Mouse (Mus musculus) frontal cortex, adult (tissue): Measurements from ENCODE around the gene Prss12.
A peak's percentile ranks its signal among the peaks of the same experiment; 100 is the strongest.

Experiments used
- ATAC-seq: cut with Nextera tagmentation; 2 replicates; pipeline ENCODE4 v1.9.2; 2017; ENCODE audit warnings: mild to moderate bottlenecking, moderate library complexity, mixed read lengths; ENCODE audit not compliant: low TSS enrichment

The Prss12 gene

DNA sequence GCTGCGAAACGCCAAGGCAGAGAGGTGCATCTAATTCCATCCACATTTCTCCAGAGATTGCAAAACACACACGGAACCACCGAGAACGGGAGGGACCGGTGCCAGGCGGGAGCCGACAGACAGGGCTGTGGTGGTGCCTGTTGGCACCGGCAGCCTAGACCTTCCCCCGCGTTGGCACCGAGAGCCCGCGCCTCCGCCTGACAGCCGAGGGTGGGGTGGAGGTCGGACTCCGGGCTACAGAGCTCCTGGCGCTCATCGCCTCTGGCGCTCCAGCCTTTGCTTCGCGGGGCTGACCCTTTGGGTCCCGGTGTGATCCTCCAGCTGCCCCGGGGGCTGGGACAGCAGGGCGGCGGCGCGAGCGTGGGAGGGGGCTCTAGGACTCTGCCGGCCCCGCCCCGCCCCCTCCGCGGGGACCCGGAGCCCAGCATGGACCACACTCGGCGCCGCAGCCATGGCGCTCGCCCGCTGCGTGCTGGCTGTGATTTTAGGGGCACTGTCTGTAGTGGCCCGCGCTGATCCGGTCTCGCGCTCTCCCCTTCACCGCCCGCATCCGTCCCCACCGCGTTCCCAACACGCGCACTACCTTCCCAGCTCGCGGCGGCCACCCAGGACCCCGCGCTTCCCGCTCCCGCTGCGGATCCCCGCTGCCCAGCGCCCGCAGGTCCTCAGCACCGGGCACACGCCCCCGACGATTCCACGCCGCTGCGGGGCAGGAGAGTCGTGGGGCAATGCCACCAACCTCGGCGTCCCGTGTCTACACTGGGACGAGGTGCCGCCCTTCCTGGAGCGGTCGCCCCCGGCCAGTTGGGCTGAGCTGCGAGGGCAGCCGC lies at the start of gene Prss12:
Prss12 (plus strand) TSS at position 206 of the 830 bp plus-strand sequence.
- ATAC-seq: peak; percentile 76

DNA sequence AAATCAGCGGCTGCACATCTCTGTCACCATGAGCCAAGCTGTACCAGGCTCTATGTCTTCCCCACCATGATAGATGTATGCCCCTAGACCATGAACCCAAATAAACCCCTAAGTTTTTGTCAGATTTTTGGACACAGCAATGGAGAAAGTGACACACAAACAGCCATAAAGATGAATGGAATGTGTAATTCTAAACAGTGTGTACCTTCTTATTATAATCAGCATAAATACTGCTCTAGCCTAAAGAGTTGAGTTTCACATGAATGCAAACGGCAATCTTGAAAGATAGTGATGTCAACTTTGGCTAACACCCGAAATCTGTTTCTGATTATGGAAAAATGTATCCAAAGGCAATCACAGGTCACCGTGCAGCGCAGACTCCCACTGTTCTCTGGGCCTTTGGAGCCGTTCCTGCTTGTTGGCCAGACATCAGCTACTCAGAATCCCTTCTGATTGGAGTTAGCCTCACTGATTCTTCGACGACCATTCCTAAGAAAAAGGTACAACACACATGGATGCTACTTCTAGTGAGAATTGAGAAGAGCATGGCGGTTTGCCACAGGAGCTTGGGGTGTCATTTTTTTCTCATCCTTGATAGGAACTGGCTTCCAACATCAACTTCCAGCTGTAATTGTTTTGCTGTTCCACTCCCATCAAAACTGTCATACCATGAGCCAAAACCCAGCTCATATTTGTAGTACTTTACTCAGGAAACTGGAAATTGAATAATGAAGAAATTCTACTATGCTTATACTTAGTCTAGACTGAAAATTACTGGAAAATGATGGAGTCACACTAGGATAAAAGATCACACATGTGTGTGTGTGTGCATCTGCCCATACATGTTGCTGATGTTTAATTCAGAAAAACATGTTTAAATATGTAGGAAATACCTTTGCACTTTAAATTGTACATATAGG lies 48.9 kb upstream of the Prss12 start:
- no peak for ATAC-seq

DNA sequence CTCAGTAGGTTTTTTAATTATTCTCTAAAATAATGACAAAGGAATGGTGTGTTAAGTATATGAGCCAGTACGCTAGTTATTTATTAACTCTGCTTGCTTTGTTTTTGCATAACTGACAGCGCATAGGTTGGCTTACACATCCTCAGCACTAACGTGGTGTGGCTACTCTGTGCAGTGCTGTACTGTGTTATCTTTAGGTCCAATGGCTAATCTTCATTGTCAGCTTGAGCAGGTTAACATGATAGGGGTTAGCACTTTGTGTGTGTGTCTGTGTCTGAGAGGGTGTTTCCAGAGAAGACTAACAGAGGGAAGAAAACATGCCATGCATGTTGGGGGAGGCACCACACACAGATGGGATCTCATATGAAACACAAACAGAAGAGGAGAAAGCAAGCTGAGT lies 41.8 kb upstream of the Prss12 start:
- no peak for ATAC-seq

DNA sequence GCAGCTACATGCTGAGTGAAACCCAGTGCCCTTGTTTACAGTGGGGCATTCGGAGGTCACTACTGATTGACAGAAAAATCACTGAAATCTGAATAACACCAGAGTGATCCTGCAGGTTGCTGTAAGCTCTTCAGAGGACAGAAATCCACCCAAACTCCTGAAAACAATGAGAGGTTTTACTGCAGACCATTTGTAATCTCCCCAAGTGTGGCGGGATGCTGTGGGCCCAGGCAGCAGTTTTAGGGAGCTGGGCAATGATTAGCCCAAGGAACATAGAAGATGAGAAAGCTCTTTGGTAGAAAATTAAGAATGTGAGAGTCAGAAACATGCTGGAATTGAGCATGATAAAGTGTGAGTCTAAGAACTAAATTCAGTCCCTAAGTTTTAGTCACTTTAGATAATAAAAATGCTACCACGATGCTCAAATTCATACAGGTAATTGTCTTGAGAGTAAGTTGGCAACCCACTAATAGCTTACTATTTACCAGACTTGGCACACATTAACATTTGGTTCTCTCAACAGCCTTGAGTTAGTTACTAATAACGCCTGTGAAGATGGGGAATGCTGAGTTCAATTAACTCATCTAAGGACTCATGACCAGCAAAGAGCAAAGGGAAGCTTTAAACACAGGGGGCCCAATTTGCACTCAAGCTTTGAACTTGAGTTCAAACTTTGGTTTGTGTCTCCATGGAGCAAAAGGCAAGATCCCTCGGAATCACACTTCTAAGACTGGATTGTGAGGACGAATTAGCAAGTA lies 34.7 kb upstream of the Prss12 start:
- no peak for ATAC-seq

DNA sequence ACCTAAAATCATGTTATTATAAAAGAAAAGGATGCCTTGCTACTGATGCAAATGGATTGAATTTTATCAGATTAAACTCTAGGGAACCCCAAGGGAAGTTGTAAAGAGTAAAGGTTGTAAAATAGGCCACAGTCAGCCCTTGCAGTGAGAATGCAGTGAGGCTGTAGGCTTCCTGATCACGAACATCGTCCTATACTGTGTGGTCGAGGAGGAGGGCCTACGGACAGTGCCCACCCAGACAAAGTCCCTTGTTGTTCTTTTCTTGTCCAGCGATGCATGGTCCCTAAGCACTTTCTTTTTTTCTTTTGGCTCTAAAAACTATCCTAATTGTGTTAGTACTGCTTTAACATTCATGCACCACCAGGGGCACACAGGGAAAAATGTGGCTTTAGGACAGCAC lies 33.5 kb upstream of the Prss12 start:
- no peak for ATAC-seq

DNA sequence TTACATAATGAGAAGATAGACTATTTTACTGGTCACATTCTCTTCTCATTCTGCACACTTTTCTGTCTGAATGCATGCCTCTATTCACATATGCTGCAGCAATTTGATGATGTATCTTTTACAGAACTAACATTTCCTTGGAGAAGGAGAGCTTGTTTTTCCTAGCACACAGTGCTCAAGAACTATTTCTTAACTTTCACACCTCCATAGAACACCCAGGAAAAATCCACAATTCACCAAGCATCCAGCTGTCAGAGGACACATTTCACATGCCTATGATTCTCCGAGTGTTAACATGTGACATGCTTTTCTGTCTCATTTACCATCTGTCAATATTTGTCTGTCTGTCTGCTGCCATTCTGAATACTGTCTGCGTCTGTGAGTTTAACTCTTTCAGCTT lies 21.1 kb upstream of the Prss12 start:
- peak; percentile 99 for ATAC-seq

DNA sequence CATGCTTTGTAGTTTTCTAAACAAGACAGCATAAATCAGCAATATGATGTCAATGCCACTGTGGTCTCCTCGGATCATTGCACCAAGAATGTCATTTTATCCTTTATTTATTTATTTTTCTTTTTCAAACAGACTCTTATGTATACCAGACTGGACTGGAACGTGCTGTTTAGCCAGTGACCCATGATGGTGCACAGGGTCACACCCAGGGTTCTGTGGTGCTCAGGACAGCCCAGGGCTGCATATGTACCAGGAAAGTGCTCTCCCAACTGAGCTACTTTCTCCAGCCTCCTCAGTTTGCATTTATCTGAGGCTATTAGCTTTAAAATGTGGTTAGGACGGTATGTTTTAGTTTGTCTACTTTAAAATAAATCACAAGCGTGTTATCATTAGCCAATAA lies 18.7 kb upstream of the Prss12 start:
- no peak for ATAC-seq

DNA sequence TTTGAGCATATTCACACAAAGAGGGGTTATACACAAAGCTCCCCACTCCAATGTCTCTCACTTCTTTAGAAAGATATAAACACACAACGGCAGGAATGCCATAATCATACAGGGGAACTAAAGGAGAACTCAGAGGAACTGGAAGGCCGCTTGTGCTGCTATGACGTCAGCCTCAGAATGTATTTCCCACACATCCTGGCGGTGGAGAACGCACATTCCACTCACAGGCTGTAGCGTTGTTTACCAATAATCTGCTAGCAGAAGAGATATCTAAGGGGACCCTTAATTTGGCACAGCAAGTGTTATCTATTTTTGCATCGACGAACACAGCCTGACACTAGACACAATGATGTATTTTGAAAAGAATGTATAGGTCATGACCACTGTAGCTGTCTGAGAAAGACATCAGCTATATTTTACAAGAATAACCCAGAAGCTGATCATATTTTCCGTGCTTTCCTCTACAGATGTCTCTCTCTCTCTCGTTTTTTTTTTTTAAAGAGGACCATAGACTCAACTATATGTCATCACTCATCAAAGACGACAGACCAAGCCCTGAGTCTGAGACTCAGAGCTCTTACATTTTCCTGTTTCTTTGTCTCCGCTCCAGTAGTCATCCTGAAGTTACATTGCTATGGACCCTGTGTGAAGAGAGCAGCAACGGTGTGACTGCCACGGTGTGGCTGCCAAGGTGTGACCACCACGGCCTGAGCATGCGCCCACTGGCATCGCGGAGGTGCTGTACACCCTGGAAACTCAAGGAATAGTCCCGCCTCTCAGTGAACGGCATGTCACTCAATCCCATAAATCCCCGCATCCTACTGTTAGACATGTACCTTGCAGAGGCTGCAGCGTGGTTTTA lies 16.9 kb upstream of the Prss12 start:
- ATAC-seq: no peak

DNA sequence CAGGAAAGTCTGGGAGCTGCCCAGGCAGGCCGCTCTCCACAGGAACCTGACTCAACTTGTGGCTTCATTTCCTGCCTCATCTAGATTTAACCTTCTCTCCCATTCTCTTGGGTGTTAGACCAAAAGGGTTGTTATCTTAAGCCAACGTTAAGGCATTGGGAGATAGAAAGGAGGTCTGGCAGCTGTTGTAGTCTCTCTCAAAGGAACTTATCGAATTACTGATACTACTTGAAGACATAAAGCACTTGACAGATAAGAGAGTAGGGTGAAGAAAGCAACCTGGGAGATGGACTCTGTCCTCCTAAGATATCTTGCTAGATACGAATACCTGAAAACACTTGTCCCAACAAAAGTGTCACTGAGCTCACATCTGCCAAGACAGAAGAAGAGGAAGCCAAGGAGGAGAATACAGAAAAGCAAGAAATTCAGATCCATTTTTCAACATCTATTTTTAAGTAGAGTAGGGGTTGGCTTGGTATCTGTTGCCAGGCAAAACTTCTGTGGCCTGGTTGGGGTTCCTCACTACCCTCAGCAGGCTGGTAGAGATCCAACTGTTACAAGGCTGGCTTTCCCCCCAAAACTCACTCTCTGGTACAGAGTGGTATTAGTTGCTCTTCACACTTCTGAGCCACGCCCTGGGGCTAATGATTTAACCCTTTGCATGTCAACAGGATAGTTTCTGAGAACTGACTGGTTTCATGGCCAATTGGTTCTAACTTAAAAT lies 14.6 kb upstream of the Prss12 start:
- no peak for ATAC-seq

DNA sequence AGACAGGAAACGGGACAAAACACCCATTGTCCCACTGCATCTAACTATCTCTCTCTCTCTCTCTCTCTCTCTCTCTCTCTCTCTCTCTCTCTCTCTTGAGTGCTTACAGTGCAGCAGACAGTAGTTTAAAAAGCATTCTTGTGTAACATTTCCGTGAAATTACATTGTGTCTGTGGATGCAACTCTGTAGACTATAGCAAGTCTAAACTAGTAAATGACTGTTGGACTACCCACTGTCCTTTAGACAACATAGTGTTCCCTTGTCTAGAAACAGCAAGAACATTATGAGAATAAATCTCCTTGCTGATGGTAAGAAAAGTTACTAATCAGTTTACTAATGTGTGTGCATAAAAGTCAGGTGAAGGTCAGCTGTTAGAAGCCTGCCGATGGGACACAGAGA lies 13.4 kb upstream of the Prss12 start:
- no peak for ATAC-seq

DNA sequence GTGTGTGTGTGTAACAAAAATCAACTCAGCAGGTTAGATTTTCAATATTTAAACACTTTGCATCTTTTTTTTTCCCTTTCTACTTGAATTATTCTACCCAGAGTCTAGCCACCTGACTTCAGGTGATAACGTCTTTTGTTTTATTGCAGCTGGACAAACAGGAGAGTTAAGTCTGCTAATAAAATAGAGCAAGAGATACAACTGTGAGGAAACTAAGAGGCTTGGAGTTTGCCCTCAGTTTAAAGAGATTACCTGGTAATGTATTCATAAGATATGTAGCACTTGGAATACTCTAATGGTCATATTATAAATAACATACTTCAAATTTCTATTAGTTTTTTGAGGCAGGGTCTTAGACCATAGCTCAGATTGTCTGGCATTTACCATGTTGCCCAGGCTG lies 9.1 kb upstream of the Prss12 start:
- ATAC-seq: no peak

DNA sequence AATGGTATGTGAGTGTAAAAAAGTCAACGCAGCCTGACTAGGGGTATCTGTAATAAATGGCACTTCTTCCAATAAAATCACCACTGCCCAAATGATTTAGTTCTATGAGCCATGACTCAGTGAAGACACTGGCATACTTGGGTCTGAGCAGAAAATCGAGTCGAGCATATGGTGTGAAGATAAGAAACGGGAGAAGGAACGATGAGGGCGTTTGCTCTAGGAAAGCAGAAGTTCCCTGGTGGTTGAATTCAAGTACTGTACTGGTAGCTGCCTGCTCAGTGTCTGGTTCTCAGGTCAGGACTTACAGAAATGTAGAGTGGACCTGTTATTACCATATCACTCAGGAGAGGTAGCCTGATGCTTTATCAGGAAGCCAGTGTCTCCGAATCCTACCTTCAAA lies 6.2 kb upstream of the Prss12 start:
- ATAC-seq: peak; percentile 91

DNA sequence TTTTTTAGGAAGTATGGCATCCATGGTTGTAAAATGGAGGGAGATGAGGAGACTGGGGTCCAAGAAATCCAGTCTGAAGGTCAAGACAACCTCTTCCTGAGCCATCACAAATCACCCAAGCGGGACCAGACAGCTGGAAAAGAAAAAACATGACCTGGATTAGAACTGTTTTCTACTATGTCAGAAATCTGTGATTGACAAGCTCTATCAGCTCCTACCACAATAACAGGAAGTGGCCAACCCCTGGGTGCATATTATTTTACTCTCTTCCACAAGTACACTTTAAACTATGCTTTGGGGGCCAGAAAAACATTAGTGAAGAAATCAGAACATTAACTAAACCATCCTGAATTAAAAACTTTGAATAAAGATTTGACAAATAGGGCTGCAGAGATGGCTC lies 2.2 kb upstream of the Prss12 start:
- no peak for ATAC-seq

DNA sequence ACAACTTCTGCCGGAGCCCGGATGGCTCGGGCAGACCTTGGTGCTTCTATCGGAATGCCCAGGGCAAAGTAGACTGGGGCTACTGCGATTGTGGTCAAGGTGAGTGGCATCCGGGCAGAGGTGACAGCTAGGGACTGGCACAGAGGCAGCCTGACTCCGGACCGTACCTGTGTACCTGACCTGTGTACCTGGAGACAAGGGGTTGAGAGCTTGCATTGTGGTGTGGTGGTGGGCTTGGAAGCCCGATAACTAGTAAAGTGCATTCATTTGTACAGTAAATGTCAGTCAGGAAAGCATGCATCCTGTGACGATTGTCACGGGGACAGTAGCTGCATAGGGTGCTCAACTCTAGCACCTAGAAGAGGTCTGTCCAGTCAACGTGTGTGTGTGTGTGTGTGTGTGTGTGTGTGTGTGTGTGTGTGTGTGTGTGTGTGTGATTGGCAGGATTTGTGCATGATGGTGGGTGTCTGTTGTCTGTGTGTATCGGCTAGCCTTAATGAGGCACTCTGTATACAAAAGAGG lies 886 bp downstream of the Prss12 start:
- peak; percentile 8; the same call in 1 of the 2 replicates for ATAC-seq

DNA sequence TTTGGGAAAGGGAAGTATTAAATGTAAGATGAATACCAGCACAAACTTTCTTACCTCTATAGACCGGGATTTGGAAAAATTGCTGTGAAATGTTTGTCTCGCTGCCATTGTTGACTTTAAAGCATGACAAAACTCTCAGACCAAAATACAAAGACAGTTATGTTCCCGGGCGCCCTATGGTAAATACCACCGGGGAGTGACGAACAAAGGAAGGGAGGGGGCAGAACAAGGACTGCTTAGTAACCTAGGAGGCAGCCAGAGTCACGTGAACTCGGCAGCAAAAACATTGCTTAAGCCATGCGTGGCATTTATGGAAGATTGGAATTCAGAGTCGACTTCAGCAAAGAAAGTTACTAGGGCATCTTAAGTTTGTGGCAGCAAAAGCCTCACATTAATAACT lies 1.4 kb downstream of the Prss12 start:
- ATAC-seq: no peak

DNA sequence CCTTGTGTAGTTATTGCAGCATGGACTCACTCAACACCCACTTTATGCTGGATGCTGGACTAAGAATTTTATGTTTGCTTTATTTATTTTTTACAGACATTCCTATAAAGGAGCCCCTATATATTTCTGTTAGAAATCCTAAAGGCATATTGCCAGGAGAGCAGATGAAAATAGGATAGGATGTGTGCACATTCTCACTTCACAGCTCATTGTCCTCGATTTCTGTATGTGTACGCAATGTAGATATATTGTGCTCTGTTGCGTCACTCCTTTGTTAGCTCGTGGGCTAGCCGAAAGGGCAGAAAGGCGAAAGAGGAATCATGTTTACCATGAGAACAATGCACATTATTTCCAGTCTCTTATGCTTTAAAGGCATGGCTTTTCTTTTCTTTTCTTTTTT lies 3.4 kb downstream of the Prss12 start:
- ATAC-seq: no peak

DNA sequence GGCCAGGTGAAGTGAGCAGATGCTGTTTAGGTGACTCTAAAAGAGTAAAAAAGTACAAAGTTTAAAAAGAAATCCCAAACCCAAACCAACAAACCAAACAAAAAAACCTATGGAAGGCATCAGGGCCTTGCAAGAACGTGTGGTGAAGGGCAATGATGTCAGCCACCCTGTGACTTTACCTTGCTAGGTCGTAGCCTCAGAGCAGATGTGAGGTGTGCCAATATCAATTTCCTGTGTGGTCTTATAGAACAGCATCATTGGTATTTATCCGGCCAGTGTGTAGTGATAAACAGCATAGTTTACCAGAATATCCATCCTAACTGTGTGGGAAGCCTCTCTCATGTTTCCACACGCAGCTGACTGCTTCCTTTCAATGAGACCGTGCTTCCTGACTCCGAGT lies 6.2 kb downstream of the Prss12 start:
- no peak for ATAC-seq

DNA sequence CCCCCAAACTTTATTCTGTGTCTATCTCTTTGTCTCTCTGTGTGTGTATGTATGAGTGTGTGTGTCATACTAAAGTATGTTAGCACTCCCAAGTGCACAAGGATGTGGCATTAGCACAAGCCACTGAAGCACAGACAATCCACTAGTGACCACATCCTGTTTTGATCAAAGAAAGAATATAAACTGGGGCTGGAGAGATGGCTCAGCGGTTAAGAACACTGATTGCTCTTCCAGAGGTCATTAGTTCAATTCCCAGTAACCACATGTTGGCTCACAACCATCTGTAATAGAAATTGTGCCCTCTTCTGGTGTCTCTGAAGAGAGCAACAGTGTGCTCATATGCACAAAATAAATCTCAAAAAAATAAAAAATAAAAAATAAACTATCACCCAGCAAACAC lies 12.8 kb downstream of the Prss12 start:
- no peak for ATAC-seq

DNA sequence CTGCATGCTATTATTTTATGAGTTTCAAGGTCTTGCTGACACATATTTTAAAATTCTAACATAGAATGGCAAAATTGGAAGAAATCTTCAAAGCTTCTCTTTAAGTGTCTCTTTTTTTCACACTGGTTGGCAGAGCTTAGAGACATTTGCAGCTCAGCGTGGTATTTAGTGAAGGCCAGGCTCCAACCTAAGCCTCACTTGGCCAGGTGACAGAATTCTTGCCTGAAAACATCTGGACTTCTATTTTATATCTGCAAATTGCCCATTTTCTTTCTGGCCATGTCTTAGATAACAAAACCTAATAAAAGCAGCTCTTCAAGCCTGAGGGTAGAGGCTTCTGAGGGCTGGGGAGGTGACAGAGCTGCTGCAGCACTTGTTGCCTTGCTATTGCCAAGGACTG lies 13.7 kb downstream of the Prss12 start:
- no peak for ATAC-seq

DNA sequence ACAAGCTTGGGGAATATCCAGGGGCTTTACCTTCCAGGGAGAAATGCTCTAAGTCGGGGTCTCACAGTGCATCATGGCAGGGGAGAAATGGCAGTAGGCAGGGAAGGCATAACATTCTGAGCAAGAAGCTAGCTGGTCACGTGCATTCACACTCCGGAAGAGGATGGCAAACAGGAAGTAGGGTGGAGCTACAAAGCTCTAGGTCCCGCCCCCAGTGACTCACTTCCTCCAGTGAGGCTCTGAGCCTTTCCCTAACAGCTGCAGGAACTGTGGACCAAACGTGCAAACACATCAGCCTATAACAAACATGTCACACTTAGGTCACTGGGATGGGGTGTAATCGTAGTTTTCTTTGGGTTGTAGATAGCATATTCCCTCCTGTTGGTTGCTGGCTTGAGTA lies 15.6 kb downstream of the Prss12 start:
- ATAC-seq: no peak
